Mouse (Mus musculus) lung, embryonic 16.5 days (tissue): ENCODE results near the gene Fis1. TPM values are rescaled to one million over a fixed set of nuclear protein-coding genes. Genes with fewer than 3 reads are reported as not detected.

ENCODE experiments used
- ATAC-seq: fragments of 200-750 bp; cut with Nextera tagmentation; 2 replicates; pipeline ENCODE4 v1.8.0; 2017; ENCODE audit warnings: low read depth, mild to moderate bottlenecking, moderate library complexity
- H3K27ac ChIP-seq: fragments of 300-500 bp; sonication (generic); 2 replicates; pipeline ENCODE4 v1.5.1; 2014; ENCODE audit warnings: mild to moderate bottlenecking, control low read depth, low read length
- H3K27me3 ChIP-seq: fragments of 300-500 bp; sonication (generic); 2 replicates; pipeline ENCODE4 v1.6.1; 2014; ENCODE audit warnings: low read depth, low read length, mixed read lengths; ENCODE audit not compliant: control insufficient read depth, insufficient read depth
- H3K36me3 ChIP-seq: fragments of 300-500 bp; sonication (generic); 2 replicates; pipeline ENCODE4 v1.6.1; 2014; ENCODE audit warnings: low read length; ENCODE audit not compliant: control insufficient read depth, insufficient read depth
- H3K4me1 ChIP-seq: fragments of 300-500 bp; sonication (generic); replicated peaks from 2 replicates; pipeline ENCODE4 v1.6.1; 2014; ENCODE audit warnings: low read length, mixed read lengths; ENCODE audit not compliant: control insufficient read depth, insufficient read depth
- H3K4me2 ChIP-seq: fragments of 300-500 bp; sonication (generic); 2 replicates; pipeline ENCODE4 v1.6.1; 2014; ENCODE audit warnings: low read depth, low read length, control low read depth
- H3K4me3 ChIP-seq: fragments of 300-500 bp; sonication (generic); 2 replicates; pipeline ENCODE4 v1.5.1; 2014; ENCODE audit warnings: mild to moderate bottlenecking, low read length, control low read depth
- H3K9ac ChIP-seq: fragments of 300-500 bp; sonication (generic); 2 replicates; pipeline ENCODE4 v1.6.1; 2014; ENCODE audit warnings: low read length, control low read depth
- H3K9me3 ChIP-seq: fragments of 300-500 bp; sonication (generic); 2 replicates; pipeline ENCODE4 v1.6.1; 2016; ENCODE audit warnings: low read length; ENCODE audit not compliant: control insufficient read depth
- WGBS: fragments of 180-500 bp; shearing (Covaris S2); extraction: QIAGEN DNeasy Blood & Tissue Kit; methylation state at CpG from one replicate; pipeline ENCODE4 v1.1.7; 2014; 5-methylcytosine and 5-hydroxymethylcytosine counted together
- microRNA counts: library from miRNA; unstranded; fragments of <30 nt; microRNA quantifications from one replicate; lab custom pipeline; 2016
- microRNA-seq: library from miRNA; unstranded; fragments of <30 nt; microRNA quantifications from one replicate; pipeline ENCODE4, GENCODE M21; 2016
- polyA plus RNA-seq: library from polyadenylated mRNA; unstranded; fragments of >200 nt; fragmentation: Nextera tagmentation; extraction: Ambion mirVana; gene quantifications from 2 replicates; pipeline ENCODE4 v1.2.1, GENCODE M21; 2015

The Fis1 gene
- polyA plus RNA-seq, 1 experiment from 2014 or later = 286 TPM

GRCm38 (mm10) chr5:136989801-136990200, 36.7 kb downstream of the Fis1 start:
- Histone ChIP-seq H3K36me3 (peaks cover 39% of the 10 kb centered on the region), H3K9me3 (no peaks in the 10 kb centered on the region)

GRCm38 (mm10) chr5:136999449-136999848, 46.4 kb downstream of the Fis1 start:
- H3K9me3 ChIP-seq = no peaks in the 10 kb centered on the region
- H3K27me3 ChIP-seq = no peaks in the 10 kb centered on the region
- ATAC-seq = no peak
- H3K27ac ChIP-seq = no peak overlapping the region
- H3K9ac ChIP-seq = no peak overlapping the region
- no peak overlapping the region for H3K4me3 ChIP-seq
- H3K4me1 ChIP-seq = peaks cover 3% of the 10 kb centered on the region; the same call in 1 of the 2 replicates
- 59% methylated on average over 4 of the region's 5 CpGs for WGBS
- no peak overlapping the region for H3K4me2 ChIP-seq
- peaks cover 8% of the 10 kb centered on the region for H3K36me3 ChIP-seq

More at GRCm38 (mm10) chr5:136989801-136990200, 36.7 kb downstream of the Fis1 start:
- Histone ChIP-seq H3K9ac (no peak overlapping the region), H3K4me1 (peaks cover 12% of the 10 kb centered on the region), H3K4me3 (no peak overlapping the region), H3K27ac (no peak overlapping the region), H3K4me2 (no peak overlapping the region), H3K27me3 (no peaks in the 10 kb centered on the region)
- WGBS = 89% methylated on average over 6 of the region's 6 CpGs
- ATAC-seq = no peak

DNA sequence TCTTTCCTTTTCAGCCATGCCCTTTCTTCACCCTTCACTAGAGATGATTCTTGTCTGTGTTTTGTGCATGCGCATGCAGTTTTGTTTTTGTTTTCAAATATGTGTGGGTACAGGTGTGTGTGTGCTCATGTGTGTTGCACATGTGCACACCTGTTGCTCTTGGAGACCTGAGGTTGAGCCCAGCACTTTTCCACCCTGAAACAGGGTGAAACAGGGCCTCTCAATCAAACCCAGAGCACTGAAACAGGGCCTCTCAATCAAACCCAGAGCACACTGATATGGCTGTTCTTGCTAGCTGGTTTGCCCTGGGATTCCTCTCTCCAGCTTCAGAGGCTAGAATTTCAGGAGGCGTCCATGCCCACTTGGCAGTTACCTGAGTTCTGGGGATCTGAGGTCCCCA, 47.5 kb downstream of the Fis1 start:
- no peaks in the 10 kb centered on the region; the same call in 1 of the 2 replicates for H3K36me3 ChIP-seq
- no peak overlapping the region for H3K27ac ChIP-seq
- no peaks in the 10 kb centered on the region for H3K27me3 ChIP-seq
- H3K9ac ChIP-seq = no peak overlapping the region
- H3K4me1 ChIP-seq = peaks cover 3% of the 10 kb centered on the region; the same call in 1 of the 2 replicates
- no peaks in the 10 kb centered on the region for H3K9me3 ChIP-seq
- no peak overlapping the region for H3K4me3 ChIP-seq
- no peak for ATAC-seq
- WGBS = 73% methylated on average over 2 of the region's 2 CpGs
- H3K4me2 ChIP-seq = no peak overlapping the region

DNA sequence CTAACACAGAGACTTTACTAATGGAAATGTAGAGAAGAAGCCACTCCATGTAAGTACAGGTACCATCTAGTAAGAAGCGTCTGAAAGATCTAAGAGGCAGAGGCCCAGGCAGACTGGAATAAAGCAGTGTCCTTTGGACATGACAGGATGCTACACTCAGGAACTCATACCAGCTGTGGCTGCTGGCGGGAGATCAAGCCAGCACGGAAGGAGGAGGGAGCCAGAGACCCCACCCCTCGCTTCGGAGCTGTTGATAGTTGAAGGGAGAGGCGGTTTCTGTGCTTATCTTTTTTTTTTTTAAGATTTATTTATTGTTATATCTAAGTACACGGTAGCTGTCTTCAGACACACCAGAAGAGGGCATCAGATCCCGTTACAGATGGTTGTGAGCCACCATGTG, 54.2 kb downstream of the Fis1 start:
- Histone ChIP-seq H3K36me3 (no peaks in the 10 kb centered on the region), H3K4me2 (no peak overlapping the region), H3K27me3 (no peaks in the 10 kb centered on the region), H3K9me3 (no peaks in the 10 kb centered on the region), H3K27ac (no peak overlapping the region), H3K9ac (no peak overlapping the region), H3K4me3 (no peak overlapping the region), H3K4me1 (peaks cover 3% of the 10 kb centered on the region; the same call in 1 of the 2 replicates)
- 26% methylated on average over 8 of the region's 8 CpGs for WGBS
- no peak for ATAC-seq

DNA sequence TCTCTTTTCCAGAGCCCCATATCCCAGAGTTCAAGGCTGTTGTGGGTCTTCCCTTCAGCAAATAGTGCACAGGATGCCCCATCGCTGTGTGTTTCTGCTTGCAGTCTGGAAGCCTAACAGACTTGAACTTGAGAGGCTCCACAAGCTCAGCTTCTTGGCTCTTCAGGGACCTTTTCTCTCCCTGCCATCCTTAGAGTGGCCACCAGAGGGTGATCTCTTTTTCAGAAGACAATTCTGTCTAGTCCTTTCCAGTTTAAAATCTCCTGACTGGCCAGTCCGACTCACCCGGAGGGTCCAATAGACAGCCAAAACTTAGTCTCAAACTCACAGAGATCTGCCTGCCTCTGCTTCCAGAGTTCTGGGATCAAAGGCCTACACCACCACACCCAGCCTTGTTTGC, 56.9 kb downstream of the Fis1 start:
- H3K4me2 ChIP-seq = no peak overlapping the region
- H3K36me3 ChIP-seq = no peaks in the 10 kb centered on the region
- no peak overlapping the region for H3K27ac ChIP-seq
- H3K9ac ChIP-seq = no peak overlapping the region
- no peak overlapping the region for H3K4me3 ChIP-seq
- peaks cover 3% of the 10 kb centered on the region; the same call in 1 of the 2 replicates for H3K4me1 ChIP-seq
- H3K9me3 ChIP-seq = peaks cover 3% of the 10 kb centered on the region; the same call in 1 of the 2 replicates
- WGBS = 21% methylated on average over 3 of the region's 3 CpGs
- no peak for ATAC-seq
- H3K27me3 ChIP-seq = no peaks in the 10 kb centered on the region

GRCm38 (mm10) chr5:137012401-137012950, 59.4 kb downstream of the Fis1 start:
- no peaks in the 10 kb centered on the region for H3K36me3 ChIP-seq
- 69% methylated on average over 15 of the region's 15 CpGs for WGBS
- H3K4me1 ChIP-seq = no peaks in the 10 kb centered on the region
- H3K4me3 ChIP-seq = no peak overlapping the region
- H3K27ac ChIP-seq = no peak overlapping the region
- H3K9ac ChIP-seq = no peak overlapping the region
- H3K9me3 ChIP-seq = peaks cover 5% of the 10 kb centered on the region; the same call in 1 of the 2 replicates
- no peaks in the 10 kb centered on the region for H3K27me3 ChIP-seq
- no peak for ATAC-seq
- no peak overlapping the region for H3K4me2 ChIP-seq

MicroRNAs within 50 kb of the gene (microRNA counts, 519-probe panel; counts per million panel counts)
- not detected for microRNA mmu-miR-702 (lab: Ali Mortazavi, UCI)

Small RNA genes within 50 kb of the gene (microRNA-seq; reads per million reads assigned to microRNA genes)
- 16.4 reads per million, percentile 31 among the genes with 10 or more reads in this experiment for gene Mir702

Other genes with a start within 250 kb of the Fis1 start
- 5.9 and 7.2 TPM in 2 replicates for gene Col26a1, start 70.1 kb upstream of the Fis1 start, polyA plus RNA-seq
- 92.8 and 93.7 TPM in 2 replicates for gene Ift22, start 45.1 kb upstream of the Fis1 start, polyA plus RNA-seq
- gene Cldn15, start 13.3 kb downstream of the Fis1 start, polyA plus RNA-seq = 5.1 and 6.2 TPM in 2 replicates
- gene Plod3, start 33.7 kb downstream of the Fis1 start, polyA plus RNA-seq = 56.1 and 63.0 TPM in 2 replicates
- 113 and 115 TPM in 2 replicates for gene Znhit1, start 34.7 kb downstream of the Fis1 start, polyA plus RNA-seq
- gene Vgf, start 73.1 kb downstream of the Fis1 start, polyA plus RNA-seq = 0.13 TPM in 1 of 2 replicates, not detected in the other
- 191 and 206 TPM in 2 replicates for gene Ap1s1, start 92.9 kb downstream of the Fis1 start, polyA plus RNA-seq
- gene Serpine1, start 119.0 kb downstream of the Fis1 start, polyA plus RNA-seq = 0.93 and 1.1 TPM in 2 replicates
- 12.2 and 13.5 TPM in 2 replicates for gene Trim56, start 162.9 kb downstream of the Fis1 start, polyA plus RNA-seq
- gene Muc3, start 196.0 kb downstream of the Fis1 start, polyA plus RNA-seq = 0.70 TPM in 1 of 2 replicates, not detected in the other